ENCODE assay signal across 20 mouse cellular contexts in genomic region chr10:40051997-40052396, GRCm38 (mm10). TPM values are rescaled to one million over a fixed set of nuclear protein-coding genes. Genes with fewer than 3 reads are reported as not detected.
"Had no signal": no experiment of that assay in that cellular context is flagged by ENCODE, and none has a peak within 500 bp of the region (broad histone marks: within the 10 kb centered on the region; RNA-seq: fewer than 3 reads in every experiment).

No protein-coding gene starts in this region.

- H3K4me2 ChIP-seq: limb, embryonic 13.5 days; liver, embryonic 11.5 days; lung, embryonic 14.5 days; midbrain, embryonic 12.5 days had no signal

- ATAC-seq: liver, postnatal 0 days; lung, postnatal 0 days had no signal

- DNase-seq: kidney, adult 11 months; kidney, adult 8-10 months; kidney, postnatal 14 days; layer of hippocampus, adult 9-11 months; liver, postnatal 0 days; lung, embryonic 14.5 days; thymus, adult 18-20 months; thymus, postnatal 36 days had no signal

- H3K9ac ChIP-seq: liver, embryonic 14.5 days; liver, postnatal 0 days; lung, embryonic 14.5 days; midbrain, embryonic 12.5 days had no signal

- H3K4me1 ChIP-seq: limb, embryonic 10.5 days; midbrain, embryonic 12.5 days had no signal

- H3K36me3 ChIP-seq: limb, embryonic 10.5 days; limb, embryonic 13.5 days; midbrain, embryonic 12.5 days had no signal

- H3K27ac ChIP-seq: layer of hippocampus, adult 2 months; limb, embryonic 10.5 days; limb, embryonic 13.5 days; liver, embryonic 14.5 days; macrophage; midbrain, embryonic 12.5 days had no signal

- H3K4me3 ChIP-seq: layer of hippocampus, adult 2 months; limb, embryonic 10.5 days; limb, embryonic 13.5 days; midbrain, embryonic 12.5 days had no signal

- H3K27me3 ChIP-seq: limb, embryonic 13.5 days; midbrain, embryonic 12.5 days had no signal

- H3K9me3 ChIP-seq: limb, embryonic 10.5 days; limb, embryonic 13.5 days; midbrain, embryonic 12.5 days had no signal

RNA-seq across cellular contexts. Expression of gene Mfsd4b1, which starts 26.9 kb away (rescaled TPM):
- total RNA-seq: megakaryocyte, adult 5-6 weeks had no signal
- polyA plus RNA-seq: large intestine, adult 2 months; limb, embryonic 10.5 days; lung, embryonic 14.5 days; macrophage; midbrain, embryonic 12.5 days; neural tube, embryonic 11.5 days; stomach, embryonic 14.5 days had no signal
